Mouse (Mus musculus) left cerebral cortex, postnatal 36 days (tissue): ENCODE results near the gene Tk1. TPM values are rescaled to one million over a fixed set of nuclear protein-coding genes. Genes with fewer than 3 reads are reported as not detected.
"Not testable (repeated sequence)": the region's sequence is repeated elsewhere in the genome, so short reads cannot be mapped to it uniquely, and the experiment has no call there.

ENCODE experiments used
- DNase-seq, 2 experiments: peaks; one replicate each; pipeline ENCODE4 v3.0.0; 2021 to 2022; ENCODE audit warnings: low spot score in 2 of 2, mixed read lengths in 1 of 2
- intact Hi-C: fragments of 180-260 bp; cut with DNase I; formaldehyde crosslinking; loops from one replicate; pipeline ENCODE4 v1.15.1; 2025
- total RNA-seq, 2 experiments: library from RNA; stranded (reverse); gene quantifications; 2 replicates each; pipeline ENCODE4 v1.2.3; 2021

Tk1 gene
- total RNA-seq, 2 experiments from 2014 or later, result 0.39 to 1.3 TPM

DNA sequence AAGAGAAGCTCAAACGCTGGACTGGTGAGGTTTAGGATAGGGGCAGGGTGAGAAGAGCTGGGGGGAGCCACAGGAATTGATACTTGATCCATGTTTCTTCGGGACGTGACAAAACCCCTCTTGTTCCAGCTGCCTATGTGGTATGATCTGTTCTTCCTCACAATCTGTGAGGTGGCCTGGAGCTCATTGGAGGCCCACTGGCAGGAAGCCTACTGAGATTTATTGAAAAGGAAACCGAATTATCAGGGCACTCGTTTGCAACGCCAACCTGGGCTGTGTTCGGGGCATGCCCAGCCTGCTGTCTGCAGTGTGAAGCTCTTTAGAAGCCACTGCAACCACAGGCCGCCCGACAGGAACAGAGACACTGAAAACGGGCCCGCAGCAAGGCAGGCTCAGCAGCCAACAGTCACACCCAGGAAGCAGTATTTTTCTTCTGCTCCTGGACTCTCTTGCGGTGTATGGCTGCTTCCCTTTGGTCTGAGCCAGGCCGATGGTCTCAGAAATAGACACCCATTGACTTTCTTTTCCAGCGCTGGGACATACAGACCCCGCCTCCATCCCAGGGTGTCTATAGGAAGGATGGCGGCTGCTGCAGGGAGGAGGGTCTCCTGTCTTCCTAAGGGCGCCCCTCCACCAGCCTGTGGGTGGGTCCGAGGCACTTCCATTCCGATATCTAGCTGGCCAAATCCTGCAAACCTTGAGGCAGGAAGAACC lies 22.5 kb upstream of the Tk1 start:
- DNase-seq, result no peak
- intact Hi-C loops, result no loop called here

DNA sequence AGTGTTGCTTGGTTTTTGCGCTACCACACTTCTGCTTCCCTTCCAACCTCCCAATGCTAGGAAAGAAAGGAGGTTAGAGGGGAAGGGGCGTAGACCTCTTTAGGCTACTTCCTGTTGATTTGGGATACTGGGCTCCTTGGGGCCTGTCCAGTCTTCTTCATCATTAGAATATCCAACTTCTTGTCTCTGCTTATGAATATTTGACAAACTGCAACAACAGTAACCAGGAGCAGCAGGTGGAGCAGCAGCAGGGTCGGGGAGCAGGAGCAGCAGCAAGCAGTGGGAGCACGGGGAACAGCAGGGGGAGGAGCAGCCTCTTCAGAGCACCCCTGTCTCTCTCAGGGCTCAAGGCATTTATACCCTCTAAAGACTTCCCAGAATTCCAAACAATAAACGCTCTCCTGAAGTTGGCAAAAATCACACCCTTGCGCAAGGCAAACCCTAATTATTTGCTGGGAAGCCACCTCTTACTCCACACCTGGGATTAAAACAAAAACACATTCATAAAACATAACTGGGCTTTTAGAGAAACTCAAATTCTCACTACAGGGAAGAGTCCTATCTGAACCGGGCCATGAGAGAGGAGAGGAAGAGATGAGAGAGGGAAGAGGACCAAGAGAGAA lies 21.8 kb upstream of the Tk1 start:
- intact Hi-C loops, result no loop called here
- DNase-seq, result no peak

DNA sequence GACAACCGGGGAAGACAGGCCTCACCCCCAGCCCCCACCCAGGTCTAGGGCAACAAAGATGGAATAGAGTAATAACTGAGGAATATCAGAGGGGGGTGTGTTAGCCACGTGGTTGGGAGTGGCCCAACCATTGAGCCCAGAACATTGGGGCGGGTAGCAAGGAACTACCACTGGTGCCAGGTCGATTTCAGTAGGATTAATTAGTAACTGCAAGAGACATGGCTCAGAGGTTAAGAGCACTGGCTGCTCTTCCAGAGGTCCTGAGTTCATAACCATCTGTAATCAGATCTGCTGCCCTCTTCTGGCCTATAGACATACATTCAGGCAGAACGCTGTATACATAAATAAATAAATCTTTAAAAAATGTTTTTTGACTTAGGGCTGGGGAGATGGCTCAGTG lies 20.7 kb upstream of the Tk1 start:
- intact Hi-C loops, result no loop called here
- no peak for DNase-seq

DNA sequence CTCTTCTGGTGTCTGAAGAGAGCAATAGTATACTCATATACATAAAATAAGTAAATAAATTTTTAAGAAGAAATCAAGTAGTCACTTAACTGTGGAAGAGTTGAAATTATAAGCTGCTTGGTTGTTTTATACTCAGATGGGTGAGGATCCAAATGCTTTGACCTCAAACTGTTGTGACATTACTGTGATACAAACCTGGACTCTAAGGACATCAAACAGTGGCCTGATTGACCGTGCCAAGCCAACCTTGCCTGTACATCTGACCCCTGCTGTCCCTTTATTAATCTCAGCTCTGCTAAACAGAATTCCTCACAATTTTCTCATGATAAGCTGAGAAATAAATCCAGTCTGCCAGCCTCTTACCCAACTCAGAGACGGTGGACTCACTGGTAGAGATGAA lies 19.8 kb upstream of the Tk1 start:
- intact Hi-C loops, result no loop called here
- no peak for DNase-seq

DNA sequence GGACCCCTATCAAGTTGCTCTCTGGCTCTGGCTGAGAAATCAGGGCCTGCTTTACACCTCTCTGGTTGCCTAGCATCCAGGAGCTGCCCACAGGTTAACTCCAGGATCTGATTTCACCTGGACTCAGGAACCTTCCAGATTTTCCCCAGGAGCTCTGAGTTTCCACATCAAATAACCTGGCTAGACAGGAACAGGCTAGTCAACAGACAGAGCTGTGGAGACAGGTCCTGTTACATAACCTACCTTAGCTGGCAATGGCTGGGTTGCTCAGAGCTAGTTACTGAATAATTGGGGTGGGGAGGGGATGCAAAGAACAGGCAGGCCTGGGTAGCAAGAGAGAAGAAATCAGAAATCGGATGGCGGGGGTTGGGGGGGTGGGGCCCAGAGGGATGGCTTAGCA lies 19.1 kb upstream of the Tk1 start:
- no peak for DNase-seq
- intact Hi-C loops, result no loop called here

DNA sequence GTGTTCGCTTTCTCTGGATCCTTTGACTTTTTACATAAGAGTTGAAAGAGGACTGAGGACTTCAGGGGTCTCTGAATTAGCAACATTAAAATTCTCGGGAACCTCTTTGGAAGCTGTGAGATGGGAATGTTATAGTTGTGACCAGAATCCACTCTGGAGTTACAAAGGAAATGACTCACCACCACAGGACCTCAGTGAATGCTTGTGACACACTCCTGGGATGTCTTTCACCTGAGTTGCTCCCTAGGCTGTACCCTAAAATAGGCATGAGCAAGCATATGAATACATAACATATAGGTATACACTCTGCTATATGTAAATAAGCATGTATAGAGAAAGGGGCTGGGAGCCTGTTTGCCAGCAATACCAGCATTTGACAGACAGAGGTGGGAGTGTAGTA lies 17.5 kb upstream of the Tk1 start:
- DNase-seq, result no peak
- intact Hi-C loops, result no loop called here

DNA sequence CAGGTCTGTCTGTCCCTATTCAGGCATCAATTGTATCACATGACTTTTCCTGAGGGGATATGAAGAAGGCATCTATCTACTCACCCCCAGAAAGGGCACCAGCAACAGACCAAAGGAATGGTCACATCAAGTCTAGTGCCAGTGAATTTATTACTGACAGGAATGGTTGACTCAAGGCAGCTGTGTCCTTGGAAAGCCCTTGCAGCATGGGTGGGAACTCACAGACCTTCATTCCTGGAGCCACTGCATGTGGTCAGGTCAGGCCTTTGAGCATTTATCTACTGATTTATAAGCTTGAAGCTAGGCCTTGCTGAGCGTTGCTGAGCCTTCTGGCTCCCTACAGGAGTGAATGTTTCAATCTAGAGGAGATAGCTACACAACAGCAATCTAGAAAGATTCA lies 15.0 kb upstream of the Tk1 start:
- intact Hi-C loops, result no loop called here
- no peak for DNase-seq

DNA sequence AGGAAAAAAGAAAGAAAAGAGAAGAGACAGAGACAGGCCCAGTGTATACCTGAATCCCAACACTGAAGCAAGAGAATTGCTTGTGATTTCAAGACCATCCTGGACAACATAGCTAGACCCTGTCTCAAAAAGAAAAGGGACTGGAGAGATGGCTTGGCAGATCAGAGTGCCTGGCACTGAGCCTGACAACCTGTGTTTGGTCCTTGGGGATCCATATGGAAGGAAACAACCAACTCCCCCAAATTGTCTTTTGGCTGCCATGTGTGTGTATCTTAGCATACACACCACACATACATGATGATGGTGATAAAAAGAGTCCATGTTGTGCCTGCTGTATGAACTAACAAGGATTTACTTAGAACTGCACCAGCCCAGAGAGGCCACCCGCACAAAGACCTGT lies 13.1 kb upstream of the Tk1 start:
- no peak for DNase-seq
- intact Hi-C loops, result no loop called here

DNA sequence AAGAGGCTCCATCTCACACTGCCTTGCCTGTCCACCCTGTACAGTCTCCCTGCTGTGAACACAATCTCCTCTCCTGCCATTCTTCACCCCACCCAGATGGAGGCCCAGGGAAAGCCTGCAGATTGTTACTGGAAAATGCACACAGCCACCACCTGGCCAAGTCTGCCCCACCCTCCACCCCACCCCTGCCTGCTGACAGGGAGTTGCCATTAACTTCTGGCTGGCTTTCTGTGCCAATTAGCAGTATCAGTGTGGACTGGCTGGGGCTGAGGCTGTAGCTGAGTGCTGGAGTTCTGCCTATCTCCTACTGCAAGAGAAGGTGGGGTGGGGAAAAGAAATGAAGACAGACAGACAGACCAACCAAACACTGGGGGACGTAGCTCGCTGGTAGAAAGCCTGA lies 12.7 kb upstream of the Tk1 start:
- intact Hi-C loops, result no loop called here
- no peak for DNase-seq

DNA sequence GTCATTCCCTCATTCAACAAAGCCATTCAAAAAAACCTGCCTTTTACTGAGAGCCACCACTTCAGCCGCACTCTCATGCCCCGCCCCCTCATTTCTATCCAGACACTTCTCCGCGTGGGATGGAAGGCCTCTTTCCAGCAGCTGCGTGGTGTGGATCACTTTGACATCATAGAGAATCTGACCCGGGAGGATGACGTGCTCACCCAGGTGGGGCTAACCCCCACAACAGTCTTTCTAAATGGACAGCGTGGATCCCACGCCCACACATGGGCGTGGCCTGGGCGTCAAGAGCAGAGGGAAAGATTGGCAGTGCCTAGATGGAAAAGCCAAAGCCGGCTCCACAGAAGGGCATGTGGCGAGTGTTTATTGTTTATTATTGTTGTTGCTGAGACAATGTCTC lies 10.4 kb upstream of the Tk1 start:
- peak; percentile 55 to 58 for DNase-seq
- intact Hi-C loops, result no loop called here

DNA sequence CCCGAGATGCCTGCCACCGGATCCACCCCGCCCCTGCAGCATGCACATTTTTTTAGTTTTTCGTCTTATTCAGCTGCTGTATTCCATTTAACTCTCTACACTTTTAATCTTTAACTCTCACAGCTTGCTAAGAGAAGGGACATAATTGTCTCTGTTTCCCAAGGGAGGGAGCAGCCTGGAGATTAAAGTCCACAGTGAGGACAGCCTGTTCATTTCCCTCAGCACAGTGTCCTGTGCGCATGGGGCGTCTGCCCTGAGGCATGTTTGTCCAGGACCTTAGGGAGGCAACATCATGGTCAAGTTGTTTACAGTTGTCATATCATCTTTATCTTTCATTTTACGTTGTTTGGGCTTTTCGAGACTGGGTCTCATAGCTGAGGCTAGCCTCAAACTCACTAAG lies 8.2 kb upstream of the Tk1 start:
- intact Hi-C loops, result no loop called here
- DNase-seq, result no peak

DNA sequence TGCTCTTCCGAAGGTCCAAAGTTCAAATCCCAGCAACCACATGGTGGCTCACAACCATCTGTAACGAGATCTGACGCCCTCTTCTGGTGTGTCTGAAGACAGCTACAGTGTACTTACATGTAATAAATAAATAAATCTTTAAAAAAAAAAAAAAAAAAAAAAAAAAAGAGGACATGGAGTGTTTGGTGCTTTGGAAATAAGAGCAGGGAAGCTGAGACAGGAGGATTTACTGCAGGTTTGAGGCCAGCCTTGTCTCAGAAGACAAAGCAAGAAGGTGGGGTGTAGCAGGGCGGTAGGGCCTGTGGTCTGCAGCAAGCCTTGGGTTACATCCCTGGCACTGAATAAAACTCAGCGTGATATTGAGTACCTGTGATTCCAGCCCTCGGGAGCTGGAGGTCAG lies 7.6 kb upstream of the Tk1 start:
- DNase-seq, intact Hi-C loops: not testable (repeated sequence)

DNA sequence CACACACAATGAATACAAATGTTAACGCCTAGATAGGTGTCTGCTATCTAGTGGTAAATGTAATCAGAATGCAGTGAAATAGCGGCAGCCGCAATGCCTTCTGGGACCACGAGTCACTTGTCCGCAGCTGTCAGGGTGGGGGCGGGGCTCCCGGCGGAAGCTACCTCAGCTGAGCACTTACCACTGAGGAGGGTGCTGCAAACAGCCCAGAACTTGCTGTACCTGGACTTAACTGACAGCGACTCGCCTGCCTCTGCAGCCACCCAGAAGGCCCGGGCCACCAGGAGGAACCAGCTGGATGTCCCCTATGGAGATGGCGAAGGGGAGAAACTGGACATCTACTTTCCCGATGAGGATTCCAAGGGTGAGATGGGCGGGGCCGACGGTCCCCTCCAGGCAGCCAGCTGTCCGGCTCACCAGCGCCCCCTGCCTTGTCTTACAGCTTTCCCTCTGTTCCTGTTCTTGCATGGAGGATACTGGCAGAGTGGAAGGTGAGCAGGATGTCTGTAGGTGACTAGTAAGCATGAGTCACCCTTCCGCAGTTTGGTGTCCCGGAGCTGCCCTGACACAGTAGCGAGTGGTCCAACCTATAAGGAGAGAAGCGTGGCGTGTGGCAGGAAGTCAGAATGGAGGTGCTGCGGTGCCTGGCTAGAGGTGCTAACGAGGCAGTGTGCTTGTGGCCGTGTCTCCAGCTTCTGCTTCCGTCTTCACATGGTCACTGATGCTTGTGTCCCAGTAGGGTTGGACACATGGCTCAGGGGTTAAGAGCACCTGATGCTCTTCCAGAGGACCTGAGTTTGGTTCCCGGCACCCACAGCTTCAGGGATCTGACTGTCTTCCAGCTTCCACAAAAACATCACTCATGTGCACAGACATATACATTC lies 6.4 kb upstream of the Tk1 start:
- intact Hi-C loops, result no loop called here
- DNase-seq, result peak; percentile 59 to 68

DNA sequence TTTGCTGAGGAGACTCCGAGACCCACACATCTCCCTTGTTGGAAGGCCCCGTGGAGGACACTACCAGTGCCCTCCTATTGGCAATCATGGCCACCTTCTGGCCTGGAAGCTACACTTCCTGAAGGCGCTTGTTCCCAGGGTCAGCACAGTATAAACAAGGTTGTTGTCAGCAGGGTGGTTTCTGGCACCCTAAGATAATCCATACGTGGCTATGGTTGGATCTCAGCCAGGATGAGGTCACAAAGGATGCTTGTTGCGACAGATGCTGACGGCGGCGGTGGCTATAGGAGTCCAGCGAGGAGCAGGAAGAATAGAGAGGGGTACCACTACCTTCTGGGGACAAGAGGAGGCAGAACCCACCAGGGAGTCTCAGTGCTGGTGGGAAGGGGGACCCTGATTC lies 4.5 kb upstream of the Tk1 start:
- DNase-seq, result no peak
- intact Hi-C loops, result no loop called here

DNA sequence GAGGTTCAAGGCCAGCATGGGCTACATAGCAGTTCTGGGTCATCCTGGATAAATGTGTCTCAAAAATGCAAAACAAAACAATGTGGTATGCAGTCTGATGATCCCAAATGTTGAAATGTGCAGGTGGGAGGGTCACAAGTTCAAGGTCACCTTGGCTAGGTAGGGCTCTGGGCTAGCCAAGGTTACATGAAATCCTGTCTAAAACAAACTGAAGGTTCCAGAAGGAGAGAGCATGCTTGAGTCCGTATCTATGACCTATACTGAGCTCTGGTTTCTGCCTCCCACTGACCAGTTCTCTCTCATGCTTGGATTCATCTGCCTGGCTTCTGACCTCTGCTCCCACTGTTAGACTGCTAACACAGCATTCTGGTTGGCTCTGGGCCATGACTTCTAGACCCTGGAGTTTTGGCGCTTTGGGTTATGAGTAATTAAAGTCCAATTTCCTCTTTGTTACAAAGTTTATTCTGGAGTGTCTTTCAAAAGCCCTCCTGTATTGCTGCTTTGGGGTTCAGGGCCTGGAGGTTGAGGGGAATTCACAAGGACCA lies 3.9 kb upstream of the Tk1 start:
- intact Hi-C loops, result loop anchor here (5.0 to 10.0 kb wide), 2 partner anchors 37 to 595 kb away; no protein-coding TSS in a partner anchor
- DNase-seq, result no peak

DNA sequence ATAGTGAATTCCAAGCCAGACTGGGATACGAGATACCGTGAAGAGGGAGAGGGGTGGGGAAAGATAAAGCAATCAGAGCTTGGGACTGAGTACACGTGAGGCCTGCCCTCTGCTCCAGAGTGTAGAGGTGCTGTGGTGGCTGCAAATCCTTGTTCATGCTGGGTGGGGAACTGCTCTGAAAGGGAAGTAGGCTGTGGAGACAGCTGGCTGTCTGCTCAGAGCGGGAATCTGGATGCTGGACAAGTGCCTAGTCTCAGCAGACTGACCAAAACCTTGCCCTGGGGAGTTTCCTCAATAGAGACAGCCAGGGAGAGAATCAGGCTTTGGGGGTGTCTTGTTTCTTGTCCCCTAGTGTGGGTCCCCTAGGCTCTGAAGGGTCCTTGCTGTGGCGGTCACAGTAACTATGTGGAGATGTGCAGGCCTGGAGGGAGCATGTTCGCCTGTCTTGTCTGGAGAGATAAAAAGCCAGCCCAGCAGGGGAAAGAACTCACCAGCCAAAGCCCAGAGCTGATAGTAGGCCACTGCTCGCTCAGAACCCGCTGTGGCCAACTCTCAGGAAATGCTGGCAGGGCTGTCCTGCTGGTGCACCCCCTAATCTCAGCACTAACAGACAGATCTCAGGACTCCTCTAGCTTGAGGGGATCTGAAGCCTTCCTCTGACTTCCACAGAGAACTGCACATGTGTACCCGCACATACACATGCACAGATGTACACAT lies 3.2 kb upstream of the Tk1 start:
- intact Hi-C loops, result loop anchor here (5.0 to 10.0 kb wide), 2 partner anchors 37 to 594 kb away; no protein-coding TSS in a partner anchor
- no peak for DNase-seq

DNA sequence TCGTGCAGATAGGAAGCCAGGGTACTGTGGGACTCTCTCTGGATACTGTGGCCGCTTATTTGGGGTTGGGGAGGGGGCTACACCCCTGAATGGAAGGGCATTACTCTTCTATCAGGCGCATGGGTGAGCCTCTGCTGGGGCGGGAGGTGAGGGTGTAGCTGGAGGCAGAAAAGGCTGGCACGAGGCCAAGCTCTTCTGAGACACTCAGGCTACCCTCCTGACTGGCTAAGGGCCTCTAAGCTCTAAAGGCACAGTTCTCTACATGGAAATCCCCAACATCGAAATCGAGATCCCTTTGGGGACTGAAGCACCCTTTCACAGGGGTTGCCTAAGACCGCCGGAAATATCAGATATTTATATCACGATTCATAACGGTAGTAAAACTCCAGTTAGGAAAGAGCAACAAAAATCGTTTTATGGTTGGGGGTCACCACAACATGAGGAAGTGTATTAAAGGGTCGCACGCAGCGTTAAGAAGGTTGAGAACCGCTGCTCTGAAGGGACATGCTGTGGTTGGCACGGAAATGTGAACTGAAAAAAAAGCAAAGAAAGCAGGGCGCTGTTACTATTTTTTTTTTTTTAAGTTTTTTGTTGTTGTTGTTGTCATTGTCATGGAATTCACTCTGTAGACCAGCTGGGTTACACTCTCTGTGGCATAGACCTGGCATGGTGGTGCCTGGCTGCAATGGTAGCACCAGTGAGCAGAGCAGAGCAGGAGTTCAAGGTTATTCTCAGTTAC lies 2.4 kb upstream of the Tk1 start:
- intact Hi-C loops, result loop anchor here (5.0 to 10.0 kb wide), 2 partner anchors 36 to 594 kb away; no protein-coding TSS in a partner anchor
- no peak for DNase-seq

DNA sequence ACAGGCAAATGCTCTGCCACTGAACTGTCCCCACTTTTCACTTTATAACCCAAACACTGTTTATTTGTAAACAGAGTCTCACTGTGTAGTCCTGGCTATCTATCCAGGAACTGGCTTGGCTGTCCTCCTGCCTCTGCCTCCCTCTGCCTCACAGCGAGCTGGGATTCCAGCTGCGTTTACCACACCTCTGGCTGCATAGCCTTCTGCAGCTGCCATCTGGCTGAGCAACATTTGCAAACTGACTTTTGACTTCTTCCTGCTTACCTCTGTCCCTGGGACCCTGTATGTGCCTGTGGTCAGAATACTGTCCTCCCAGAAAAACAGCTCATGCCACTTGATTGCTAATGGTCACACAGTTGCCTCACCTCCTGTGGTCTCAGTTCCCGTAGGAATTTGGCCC lies 1.5 kb upstream of the Tk1 start:
- intact Hi-C loops, result loop anchor here (5.0 to 10.0 kb wide), 2 partner anchors 35 to 593 kb away; no protein-coding TSS in a partner anchor
- DNase-seq, result no peak

DNA sequence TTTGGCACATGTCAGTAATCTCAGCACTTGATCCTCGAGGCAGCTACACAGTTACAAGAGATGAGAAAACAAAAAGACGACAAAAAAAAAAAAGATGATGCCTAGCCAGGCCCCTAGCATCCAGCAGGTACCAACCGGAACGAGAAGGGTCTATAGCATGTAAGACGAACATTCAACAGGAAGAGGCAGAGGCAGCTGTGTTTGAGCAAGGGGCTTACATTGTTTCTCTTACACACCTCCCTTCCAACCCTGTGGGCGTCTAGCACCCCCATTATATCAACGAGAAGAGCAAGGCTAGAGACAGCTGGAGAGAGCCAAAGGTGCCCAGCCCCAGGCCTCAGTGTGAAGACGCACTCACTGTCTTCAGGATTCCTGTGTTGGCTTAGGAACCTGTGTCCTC lies 1.0 kb upstream of the Tk1 start:
- no peak for DNase-seq
- intact Hi-C loops, result loop anchor here (5.0 to 10.0 kb wide), 2 partner anchors 35 to 592 kb away; no protein-coding TSS in a partner anchor
